Mouse (Mus musculus) mouse trophoblast stem cell (cell line): ENCODE measurements around the gene Sap30.
"Not testable (repeated sequence)": the region's sequence is repeated elsewhere in the genome, so short reads cannot be mapped to it uniquely, and the experiment has no call there.

Experiments used
- in situ Hi-C, 2 experiments: fragments of 300-500 bp; cut with MseI, MboI; formaldehyde crosslinking; loops; 2 replicates in 1 of 2; 3 replicates in 1 of 2; pipeline ENCODE4 v1.15.1; 2025

Sap30 gene

DNA sequence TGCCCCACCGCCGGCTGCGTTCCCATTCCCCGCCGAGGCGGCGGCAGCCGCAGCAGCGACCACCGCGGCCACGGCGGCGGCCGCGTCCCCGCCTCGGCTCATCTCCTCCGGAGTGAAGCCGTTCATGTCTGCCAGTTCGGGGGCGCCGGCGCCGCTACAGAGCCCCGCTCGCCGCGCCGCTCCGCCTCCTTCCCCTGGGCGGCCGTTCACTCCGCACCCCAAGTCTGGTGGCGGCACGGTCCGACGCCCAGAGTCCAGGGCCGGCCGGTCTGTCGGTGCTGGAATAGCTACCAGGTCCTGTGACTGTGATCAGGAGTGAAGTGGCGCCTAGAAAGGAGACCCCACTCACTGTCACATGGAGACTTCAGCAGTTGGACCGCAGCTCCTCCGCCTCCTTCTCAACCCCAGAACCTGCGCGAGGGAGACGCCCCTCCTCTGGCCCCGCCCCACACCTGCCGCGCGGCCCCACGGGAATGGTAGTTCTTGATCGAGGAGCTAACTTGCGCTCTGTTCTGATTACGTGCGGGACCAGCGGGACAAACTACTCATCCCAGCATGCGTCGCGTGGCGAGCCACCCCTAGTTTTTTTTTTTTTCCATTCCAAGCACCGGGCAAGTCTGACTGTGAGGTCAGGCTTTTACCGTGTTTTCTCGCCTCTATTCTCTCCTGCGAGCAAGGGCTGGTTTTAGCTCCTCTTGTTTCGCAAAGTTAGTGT is at the start of gene Sap30:
Sap30 (minus strand) TSS at position 420 of the 715 bp plus-strand sequence.
- in situ Hi-C loops = no loop called here

DNA sequence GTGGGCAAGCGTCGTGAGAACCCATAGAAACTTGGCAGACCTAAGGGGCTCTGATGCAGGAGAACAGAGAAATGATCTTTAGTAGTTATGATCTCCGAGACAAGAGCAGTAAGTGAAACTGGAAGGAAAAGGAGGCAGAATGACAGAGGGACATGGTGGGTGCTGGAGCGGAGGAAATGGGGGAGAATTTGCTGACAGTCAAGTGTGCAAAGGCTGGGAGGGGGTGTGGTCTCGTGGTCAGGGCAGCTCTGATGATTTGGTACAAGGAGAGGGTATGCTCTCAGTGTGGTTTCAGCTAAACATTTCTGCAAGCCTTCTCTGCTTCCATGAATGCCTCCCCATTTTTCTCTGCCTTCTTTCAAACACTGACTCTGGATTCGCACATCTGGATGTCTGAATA is 48.5 kb upstream of the Sap30 start:
- in situ Hi-C loops = no loop called here

DNA sequence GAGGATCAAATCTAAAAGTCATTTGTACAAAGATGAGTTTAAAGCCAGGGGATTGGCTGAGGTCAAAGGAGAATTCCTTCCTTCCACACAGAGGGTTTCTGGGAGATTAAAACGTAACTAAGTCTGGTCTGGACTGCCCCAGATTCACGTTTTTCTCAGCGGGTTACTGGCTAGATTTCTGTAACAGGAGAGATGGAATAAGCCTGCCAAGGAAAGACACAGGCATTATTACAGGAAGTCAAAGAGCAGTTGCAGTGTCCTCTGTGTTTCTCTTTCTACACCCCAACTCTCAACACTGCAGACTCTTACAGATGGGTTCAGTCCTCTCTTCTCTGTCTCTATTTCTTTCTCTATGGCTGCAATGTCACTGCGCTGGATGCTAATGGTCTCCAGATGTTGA is 46.8 kb upstream of the Sap30 start:
- in situ Hi-C loops = loop anchor here (5.0 kb wide), 1 partner anchor 107 kb away; no protein-coding TSS in a partner anchor

DNA sequence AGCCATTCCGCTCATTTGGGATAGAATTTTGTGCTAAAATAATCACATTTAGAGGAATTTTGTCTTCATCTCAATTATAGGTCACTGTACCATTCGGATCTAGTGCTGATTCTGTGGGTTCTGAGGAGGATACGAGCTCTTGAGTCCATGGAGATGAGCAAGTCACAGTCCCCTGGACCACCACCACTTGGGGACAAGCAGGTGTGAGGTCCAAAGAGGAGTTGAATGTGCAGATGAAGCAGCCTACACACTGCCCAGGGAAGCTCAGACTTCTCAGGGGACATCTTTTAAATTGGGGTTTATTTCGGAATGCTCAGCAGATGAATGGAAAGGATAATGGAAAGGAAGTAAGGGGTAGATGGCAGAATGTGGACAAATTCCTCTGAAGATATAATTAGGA is 45.4 kb upstream of the Sap30 start:
- in situ Hi-C loops = loop anchor here (5.0 kb wide), 1 partner anchor 106 kb away; no protein-coding TSS in a partner anchor

DNA sequence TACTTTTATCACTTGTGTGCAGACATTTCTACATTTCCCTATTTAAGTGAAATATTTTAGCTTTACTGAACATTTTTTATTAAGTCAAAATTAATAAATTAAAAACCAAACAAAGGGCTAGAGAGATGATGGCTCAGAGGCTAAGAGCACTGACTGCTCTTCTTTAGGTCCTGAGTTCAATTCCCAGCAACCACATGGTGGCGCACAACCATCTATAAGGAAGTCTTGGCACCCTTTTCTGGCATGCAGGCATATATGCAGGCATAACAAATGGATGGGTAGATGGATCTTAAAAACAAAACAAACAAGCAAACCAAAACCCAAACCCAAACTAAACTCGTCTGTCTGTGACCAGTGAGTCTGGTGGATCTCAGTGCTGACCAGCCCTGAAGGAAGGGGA is 44.6 kb upstream of the Sap30 start:
- in situ Hi-C loops = loop anchor here (5.0 kb wide), 1 partner anchor 105 kb away; no protein-coding TSS in a partner anchor

DNA sequence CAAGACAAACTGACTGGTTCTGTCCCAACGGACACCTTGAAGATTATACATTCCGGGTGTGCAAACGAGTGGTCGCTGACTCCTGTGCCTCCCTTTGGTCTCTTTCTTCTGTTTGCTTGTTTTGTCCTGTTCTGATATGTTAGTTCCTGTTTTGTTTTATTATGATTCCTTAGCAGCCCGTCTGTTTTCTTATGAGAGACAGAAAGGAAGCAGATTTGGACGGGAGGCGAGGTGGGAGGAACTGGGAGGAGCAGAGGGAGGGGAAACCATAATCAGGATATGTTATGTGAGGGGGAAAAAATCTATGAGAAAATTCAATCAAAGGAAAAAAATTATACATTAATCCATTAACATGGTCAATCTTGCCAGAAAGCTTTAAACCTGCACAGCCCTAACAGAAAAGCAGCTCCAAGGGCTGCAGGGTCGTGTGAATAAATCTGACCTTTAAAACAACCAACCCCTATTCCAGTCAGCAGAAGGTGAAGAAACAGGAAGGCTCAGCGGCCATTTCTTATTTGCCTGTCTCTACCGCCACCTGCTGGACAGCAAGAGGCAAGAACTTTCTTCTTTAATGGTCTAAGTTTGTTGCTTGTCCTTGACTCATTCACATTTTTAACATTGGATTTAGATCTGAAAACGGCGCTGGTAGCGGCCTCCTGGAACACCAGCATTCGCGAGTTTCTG is 43.1 kb upstream of the Sap30 start:
- in situ Hi-C loops = loop anchor here (5.0 kb wide), 1 partner anchor 104 kb away; no protein-coding TSS in a partner anchor

DNA sequence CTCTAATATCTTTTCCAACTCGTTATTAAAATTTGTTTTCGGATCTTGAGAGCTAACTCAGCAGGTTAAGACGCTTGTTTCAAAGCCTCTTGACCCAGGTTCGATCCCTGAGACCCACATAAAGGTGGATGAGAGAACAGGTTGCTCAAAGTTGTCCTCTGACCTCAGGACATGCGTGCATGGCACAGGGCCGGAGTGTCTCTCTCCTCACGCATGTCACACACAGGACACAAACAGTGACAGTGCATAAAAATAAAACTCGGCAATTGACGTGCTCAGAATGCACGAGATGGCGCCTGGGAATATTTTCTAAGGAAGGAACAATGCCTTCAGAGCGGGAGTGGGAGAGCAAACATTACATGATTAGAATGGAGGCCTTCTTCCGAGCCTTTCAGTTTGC is 42.6 kb upstream of the Sap30 start:
- in situ Hi-C loops = loop anchor here (5.0 kb wide), 1 partner anchor 103 kb away; no protein-coding TSS in a partner anchor

DNA sequence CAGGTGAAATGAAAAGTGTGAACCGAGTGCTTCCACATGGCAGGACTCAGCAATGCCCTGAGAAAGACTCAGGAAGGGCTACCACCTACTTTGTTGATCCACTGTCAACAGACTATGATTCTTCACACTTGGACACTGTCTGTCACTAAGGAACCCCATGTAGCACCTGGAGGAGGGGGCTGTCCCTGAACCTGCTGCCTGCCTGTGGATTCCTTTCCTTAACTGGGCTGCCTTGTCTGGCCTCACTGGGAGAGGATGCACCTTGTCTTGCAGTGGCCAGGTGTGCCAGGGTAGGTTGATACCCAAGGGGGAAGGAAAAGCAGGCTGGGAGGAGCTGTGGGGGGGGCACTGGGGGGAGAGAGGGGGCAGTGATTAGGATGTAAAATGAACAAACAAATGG is 40.4 kb upstream of the Sap30 start:
- in situ Hi-C loops = no loop called here

DNA sequence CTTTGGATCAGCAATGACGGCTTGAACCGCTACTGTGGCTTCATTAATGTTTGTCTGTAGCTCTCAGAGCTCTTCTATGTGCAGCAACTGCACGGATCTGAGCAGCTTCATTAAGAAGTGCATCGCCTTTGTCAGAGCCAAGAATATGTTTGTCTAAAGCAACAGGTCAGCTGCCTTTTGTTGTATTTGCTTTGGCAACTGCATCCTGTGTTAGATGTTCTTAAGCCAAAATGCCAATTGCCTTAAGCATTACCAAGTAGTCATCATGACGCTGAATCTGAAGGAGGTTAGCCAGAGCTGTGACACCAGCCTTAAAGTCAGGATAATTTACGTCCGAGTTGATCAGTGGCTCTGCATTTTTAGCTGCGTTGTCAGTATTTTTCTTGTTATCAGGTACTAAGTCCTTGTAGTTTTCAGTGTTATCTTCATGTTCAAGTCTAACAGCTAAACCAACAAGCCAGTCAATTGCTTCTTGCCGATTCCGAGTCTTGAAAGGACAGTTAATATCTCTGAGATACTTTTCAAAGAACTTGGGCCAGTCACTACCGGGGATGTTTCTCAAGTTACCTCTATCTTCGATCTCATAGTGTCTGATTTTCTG is 32.6 kb upstream of the Sap30 start:
- in situ Hi-C loops = no loop called here

DNA sequence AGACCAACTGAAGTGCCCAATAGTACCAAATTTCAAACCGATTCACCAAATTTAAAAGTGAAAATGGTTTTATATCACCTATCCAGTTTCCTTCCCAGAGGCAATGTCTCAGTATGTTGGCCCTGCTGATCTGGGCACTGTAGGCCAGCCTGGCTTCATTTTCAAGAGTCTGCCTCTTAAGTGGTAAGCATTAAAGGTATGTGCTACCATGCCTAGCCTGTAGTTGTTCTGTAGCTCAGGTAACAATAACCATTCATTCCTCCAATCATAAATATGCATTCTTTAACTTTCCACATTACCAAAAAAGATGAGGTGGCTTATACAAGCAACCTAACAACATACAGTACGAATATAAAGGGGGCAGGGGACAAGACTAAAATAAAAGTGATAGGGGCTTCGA is 30.1 kb upstream of the Sap30 start:
- in situ Hi-C loops = no loop called here

DNA sequence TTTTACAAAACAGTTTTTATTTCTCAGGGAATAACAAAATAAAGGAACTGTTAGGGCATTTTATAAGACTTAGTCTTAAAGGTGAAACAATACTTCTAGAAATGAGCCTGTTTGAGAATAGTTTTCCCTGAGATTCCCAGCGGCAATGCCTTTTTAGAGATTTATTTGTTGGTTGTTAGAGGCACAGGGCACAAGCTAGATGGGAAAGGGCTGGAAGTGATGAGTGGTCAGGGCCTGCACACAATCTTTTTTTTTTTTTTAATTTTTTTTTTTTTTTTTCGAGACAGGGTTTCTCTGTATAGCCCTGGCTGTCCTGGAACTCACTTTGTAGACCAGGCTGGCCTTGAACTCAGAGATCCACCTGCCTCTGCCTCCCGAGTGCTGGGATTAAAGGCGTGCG is 29.0 kb upstream of the Sap30 start:
- in situ Hi-C loops = not testable (repeated sequence)

DNA sequence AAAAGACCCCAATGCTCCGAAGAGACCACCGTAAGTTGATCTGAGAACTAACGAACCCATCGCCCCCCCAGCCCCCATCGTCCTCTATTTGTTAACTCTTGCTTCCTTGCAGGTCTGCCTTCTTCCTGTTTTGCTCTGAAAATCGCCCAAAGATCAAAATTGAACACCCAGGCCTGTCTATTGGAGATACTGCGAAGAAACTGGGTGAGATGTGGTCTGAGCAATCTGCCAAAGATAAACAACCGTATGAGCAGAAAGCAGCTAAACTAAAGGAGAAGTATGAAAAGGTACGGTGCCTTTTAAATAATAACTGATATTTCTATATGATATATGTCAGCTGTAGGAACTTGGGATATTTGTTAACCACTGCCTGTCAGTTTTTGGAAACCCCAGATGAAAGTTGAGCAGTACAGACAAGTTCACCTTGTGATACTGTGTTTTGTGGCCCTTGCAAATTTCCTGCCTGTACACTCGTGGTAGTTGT is 25.6 kb upstream of the Sap30 start:
- in situ Hi-C loops = not testable (repeated sequence)

DNA sequence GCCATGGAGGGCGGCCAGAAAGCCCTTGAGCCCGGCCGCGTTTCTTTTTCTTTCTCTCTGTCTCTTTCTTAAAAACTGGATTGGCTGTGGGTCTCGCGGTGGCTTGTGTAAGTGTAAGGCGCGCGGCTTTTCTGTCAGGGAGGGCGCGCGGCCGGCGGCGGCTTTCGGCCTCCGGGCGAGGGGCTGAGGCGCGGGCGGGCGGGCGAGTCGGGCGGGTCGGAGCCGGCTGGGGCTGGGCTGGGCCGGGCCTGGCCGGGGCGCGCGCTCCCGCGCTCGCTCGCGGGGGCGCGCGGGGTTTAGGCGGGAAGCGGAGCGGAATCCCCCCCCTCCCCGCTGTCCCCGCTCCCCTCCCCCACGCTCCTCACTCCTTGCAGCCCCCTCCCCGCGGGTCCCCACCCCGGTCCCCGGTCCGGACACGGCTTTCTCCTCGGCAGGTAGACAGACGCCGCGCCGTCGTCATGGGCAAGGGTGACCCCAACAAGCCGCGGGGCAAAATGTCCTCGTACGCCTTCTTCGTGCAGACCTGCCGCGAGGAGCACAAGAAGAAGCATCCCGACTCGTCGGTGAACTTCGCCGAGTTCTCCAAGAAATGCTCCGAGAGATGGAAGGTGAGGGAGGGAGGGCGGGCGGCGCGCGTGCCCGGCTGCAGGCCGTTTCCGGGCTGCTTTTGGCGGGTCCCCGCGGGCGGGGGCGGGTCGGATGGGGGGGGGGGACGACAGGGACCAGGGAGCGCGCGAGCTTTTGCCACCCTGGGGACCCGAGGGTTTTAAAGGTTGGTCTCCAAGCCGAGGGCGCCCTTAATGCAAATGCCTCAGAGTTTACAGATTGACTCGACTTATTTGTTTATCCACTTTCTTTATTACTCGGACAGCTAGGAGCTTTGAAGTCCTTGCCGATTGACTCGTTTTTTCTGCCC is 24.7 kb upstream of the Sap30 start:
- in situ Hi-C loops = no loop called here

DNA sequence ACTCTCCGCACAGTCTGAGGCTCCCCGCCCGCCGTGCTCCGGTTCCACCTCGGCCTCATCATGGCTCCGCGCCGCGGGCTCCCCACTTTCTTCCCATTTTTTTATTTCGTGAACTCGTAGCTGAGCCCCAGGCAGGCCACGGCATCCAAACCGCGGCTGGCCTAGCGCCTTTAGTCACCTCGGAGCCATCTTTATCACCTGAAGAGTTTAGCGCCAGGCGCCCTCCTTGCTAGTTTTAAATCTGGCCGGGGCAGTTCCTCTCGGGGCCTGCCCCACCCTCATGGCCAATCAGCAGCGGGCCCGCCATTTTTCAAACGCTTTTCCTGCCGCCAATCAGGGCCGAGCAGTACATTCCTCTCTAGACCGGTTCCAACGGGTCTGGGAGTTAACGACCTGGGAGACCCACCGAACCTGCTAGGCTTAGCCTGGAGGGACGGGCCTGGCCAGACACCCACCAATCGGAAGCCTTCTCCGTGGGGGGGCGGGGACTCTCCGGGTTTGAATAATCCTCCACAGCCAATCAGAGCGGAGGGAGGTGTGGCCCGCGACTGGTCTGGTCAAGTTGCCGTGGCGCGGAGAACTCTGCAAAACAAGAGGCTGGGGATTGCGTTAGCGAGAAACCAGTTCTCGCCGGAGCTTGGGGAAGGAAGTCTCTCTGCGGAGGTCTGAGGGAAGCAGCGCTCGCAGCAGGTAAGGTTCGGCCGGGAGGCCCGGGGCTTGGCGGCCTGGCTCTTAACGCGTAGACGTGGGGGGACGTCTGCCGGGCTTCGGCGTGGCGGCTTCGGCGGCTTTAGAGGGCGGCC is 23.9 kb upstream of the Sap30 start, which contains the start of gene Hmgb2:
Hmgb2 (plus strand) TSS at position 592 of the 803 bp plus-strand sequence.
- in situ Hi-C loops = no loop called here

DNA sequence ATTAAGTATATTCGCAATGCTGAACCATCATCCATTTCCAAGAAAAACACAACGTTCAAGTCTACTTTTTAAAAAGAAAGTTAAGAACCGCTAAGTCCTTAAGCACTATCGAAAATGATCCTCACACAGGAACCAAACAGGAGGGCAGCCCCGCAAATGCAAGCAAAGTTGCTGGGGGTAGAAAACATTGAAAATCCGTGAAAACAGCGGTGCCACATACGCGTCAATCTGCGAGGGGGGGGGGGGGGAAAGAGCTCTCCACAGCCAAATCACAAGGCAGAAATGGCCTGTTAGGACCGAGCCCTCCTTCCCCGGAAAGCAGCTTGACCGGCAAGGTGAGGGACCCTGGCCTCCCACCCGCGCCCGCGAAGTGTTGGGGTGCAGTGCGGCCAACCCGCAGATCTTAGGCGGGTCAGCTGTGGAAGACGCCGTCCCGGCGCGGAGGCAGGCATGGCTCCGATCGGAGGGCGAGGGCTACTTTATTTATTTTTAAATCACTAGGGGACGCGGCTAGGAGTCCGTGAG is 23.2 kb upstream of the Sap30 start:
- in situ Hi-C loops = no loop called here

DNA sequence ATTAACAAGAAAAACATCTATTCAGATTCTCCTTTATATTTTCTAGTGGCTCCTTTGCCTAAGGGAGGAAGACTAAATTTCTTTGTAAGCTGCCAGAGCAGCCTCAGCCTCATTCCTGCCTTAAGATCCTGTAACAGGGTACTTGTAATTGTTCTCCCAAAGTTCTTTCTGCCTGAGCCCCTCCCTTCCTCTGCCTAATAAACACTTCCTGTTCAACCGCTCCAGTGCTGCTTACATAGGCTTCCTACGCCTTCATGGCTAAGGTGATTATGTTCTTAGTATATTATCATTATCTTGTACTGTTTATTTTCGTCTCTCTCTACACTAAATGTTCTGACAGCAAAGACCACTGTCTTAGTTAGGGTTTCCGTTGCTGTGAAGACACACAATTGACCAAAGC is 21.0 kb upstream of the Sap30 start:
- in situ Hi-C loops = no loop called here

DNA sequence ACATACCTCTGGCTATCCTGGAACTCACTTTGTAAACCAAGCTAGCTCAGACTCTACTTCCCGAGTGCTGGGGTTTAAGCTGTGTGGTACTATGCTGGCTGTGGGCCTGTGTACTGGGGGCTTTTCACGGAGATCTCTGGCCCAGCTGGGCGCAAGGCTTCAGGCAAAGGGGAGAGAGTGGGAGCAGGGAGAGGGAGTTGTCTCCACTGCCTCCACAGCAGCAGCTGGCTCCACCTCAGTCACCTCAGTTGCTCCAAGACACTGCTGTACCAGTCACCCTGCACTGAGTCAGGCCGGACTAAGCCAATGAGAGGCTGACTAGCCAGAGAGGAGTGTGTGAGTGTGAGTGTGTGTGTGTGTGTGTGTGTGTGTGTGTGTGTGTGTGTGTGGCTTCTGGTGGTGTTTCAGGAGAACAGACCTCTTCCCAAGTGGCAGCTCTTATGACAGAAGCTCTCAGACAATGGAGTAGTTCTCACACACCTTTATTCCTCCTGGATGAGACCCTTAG is 19.9 kb upstream of the Sap30 start:
- in situ Hi-C loops = no loop called here

DNA sequence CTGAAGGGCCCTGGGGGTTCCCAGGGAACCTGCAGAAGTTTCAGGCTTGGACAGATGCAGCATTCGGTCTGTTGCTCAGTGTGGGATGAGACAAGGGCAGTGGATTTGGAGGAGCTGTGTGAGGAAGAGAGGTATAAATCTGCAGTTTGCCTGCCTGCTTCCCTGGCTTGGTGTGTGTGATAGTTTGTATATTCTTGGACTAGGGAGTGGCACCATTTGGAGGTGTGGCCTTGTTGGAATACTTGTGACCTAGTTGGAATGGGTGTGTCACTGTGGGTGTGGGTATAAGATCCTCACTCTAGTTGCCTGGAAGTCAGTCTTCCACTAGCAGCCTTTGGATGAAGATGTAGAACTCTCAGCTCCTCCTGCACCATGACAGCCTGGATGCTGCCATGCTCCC is 17.8 kb upstream of the Sap30 start:
- in situ Hi-C loops = not testable (repeated sequence)

DNA sequence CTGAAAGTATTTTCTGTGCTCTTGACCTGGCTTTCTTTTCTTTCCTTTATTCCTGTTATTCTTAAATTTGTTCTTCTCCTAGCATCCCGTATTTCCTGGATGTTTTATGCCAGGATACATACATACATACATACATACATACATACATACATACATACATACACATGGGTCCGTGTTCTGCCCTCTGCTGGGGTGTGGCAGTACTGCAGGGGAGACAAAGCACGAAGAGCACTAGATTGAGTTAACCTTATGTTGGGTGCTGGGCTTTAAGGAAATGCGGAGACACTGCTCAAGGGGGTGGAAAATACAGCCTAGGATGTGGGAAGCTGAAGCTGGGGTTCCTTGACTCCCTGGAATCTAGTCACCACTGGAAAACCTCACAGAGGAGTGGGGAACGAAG is 16.0 kb upstream of the Sap30 start:
- in situ Hi-C loops = no loop called here
